Mouse (Mus musculus) hindbrain, embryonic 11.5 days (tissue): ENCODE results near the gene Cd72. TPM values are rescaled to one million over a fixed set of nuclear protein-coding genes. Genes with fewer than 3 reads are reported as not detected.
A peak's percentile ranks its signal among the peaks of the same experiment; 100 is the strongest.

ENCODE experiments used
- ATAC-seq: fragments of 200-750 bp; cut with Nextera tagmentation; 2 replicates; pipeline ENCODE4 v1.8.0; 2017; ENCODE audit warnings: mild to moderate bottlenecking, moderate TSS enrichment, moderate library complexity; ENCODE audit not compliant: low FRiP score
- DNase-seq: peaks from one replicate; pipeline ENCODE4 v3.0.0-alpha.2; 2015; ENCODE audit warnings: low spot score
- H3K27ac ChIP-seq: fragments of 300-500 bp; sonication (generic); 2 replicates; pipeline ENCODE4 v1.5.1; 2014; ENCODE audit warnings: mild to moderate bottlenecking, low read depth, low read length
- H3K27me3 ChIP-seq: fragments of 300-500 bp; sonication (generic); 2 replicates; pipeline ENCODE4 v1.6.1; 2014; ENCODE audit warnings: mild to moderate bottlenecking, low read length, moderate library complexity, mixed read lengths; ENCODE audit not compliant: control insufficient read depth, insufficient read depth
- H3K36me3 ChIP-seq: fragments of 300-500 bp; sonication (generic); 2 replicates; pipeline ENCODE4 v1.6.1; 2014; ENCODE audit warnings: mild to moderate bottlenecking, low read length, moderate library complexity, mixed read lengths; ENCODE audit not compliant: control insufficient read depth, insufficient read depth
- H3K4me1 ChIP-seq: fragments of 300-500 bp; sonication (generic); replicated peaks from 2 replicates; pipeline ENCODE4 v1.6.1; 2014; ENCODE audit warnings: low read length, mixed read lengths; ENCODE audit not compliant: control insufficient read depth, insufficient read depth
- H3K4me2 ChIP-seq: fragments of 300-500 bp; sonication (generic); replicated peaks from 2 replicates; pipeline ENCODE4 v1.6.1; 2014; ENCODE audit warnings: mild to moderate bottlenecking, low read depth, low read length
- H3K4me3 ChIP-seq: fragments of 300-500 bp; sonication (generic); 2 replicates; pipeline ENCODE4 v1.5.1; 2014; ENCODE audit warnings: low read depth, low read length
- H3K9ac ChIP-seq: fragments of 300-500 bp; sonication (generic); 2 replicates; pipeline ENCODE4 v1.6.1; 2014; ENCODE audit warnings: low read depth, low read length
- H3K9me3 ChIP-seq: fragments of 300-500 bp; sonication (generic); 2 replicates; pipeline ENCODE4 v1.6.1; 2016; ENCODE audit warnings: low read length; ENCODE audit not compliant: control insufficient read depth
- WGBS: fragments of 180-500 bp; shearing (Covaris S2); extraction: QIAGEN DNeasy Blood & Tissue Kit; methylation state at CpG from one replicate; pipeline ENCODE4 v1.1.7; 2014; 5-methylcytosine and 5-hydroxymethylcytosine counted together
- polyA plus RNA-seq: library from polyadenylated mRNA; unstranded; fragments of >200 nt; fragmentation: Nextera tagmentation; extraction: Ambion mirVana; gene quantifications from 2 replicates; pipeline ENCODE4 v1.2.1, GENCODE M21; 2014

Cd72 gene
- polyA plus RNA-seq, 1 experiment from 2014 or later, result 3.7 TPM

DNA sequence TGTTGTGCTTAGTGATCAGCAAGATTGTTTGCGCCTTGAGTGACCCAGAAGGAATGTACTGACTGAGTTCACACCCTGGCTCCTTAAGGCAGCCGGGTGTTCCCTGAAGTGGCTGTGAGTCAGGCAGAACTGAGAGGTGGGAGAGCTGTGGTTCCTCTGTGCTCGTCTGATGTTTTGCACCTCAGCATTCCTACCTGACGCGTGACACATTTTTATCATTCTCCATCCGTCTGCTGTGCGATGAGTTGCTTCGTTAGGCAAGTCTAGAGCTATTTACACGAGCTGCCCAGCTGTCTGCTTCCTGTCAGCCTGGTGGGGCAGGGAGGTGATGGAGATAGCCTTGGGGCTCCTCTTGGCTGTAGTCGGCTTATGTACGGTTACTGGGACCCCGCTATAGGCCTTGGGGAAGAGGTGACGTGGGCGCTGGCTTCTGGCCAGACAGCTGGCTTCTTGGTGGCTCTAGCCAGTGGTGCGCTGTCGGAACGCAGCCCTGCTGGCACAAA is 55.5 kb downstream of the Cd72 start:
- H3K4me1 ChIP-seq, result no peaks in the 10 kb centered on the region
- 62% methylated on average over 17 of the region's 17 CpGs for whole genome bisulfite sequencing
- H3K27ac ChIP-seq, result peak overlapping the region; percentile 51; the same call in 1 of the 2 replicates
- ATAC-seq (no peak), DNase-seq (no peak)
- no peaks in the 10 kb centered on the region for H3K9me3 ChIP-seq
- no peaks in the 10 kb centered on the region for H3K36me3 ChIP-seq
- H3K4me2 ChIP-seq, result no peak overlapping the region
- H3K9ac ChIP-seq, result no peak overlapping the region
- H3K4me3 ChIP-seq, result no peak overlapping the region
- H3K27me3 ChIP-seq, result no peaks in the 10 kb centered on the region

DNA sequence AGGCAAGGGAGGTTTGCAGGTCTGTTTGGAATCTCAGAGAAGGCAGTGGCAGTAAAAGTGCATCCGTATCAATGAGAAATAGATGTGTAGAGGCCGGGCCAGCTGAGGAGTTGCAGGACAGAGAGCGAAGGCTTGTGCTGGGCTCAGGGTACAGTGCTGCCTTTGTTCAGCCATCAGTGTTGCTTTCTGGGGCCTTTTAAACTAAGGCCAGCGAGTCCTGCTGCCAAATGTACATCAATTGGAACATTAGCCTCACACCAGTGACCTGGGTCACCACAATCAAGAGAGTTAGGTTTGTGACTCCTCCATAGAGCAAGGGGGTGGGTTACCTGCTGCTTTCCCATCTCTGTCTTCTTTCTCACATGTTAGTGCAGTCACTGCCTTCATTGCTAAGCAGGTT is 56.4 kb downstream of the Cd72 start:
- H3K4me2 ChIP-seq, result no peak overlapping the region
- H3K4me3 ChIP-seq, result no peak overlapping the region
- 75% methylated on average over 4 of the region's 4 CpGs for WGBS
- H3K27me3 ChIP-seq, result no peaks in the 10 kb centered on the region
- ATAC-seq (no peak), DNase-seq (no peak)
- no peak overlapping the region for H3K9ac ChIP-seq
- no peaks in the 10 kb centered on the region for H3K36me3 ChIP-seq
- no peaks in the 10 kb centered on the region for H3K4me1 ChIP-seq
- no peaks in the 10 kb centered on the region for H3K9me3 ChIP-seq
- no peak overlapping the region for H3K27ac ChIP-seq

Other genes starting within 250 kb of the Cd72 start
- gene Atp8b5, start 187.5 kb downstream of the Cd72 start, polyA plus RNA-seq, result 0.17 and 0.23 TPM in 2 replicates
- 15.8 and 19.1 TPM in 2 replicates for gene Rusc2, start 72.6 kb downstream of the Cd72 start, polyA plus RNA-seq
- 0.26 and 0.70 TPM in 2 replicates for gene Fam166b, start 25.5 kb downstream of the Cd72 start, polyA plus RNA-seq
- gene Tesk1, start 12.7 kb downstream of the Cd72 start, polyA plus RNA-seq, result 9.1 and 10.1 TPM in 2 replicates
- gene Sit1, start 29.1 kb upstream of the Cd72 start, polyA plus RNA-seq, result not detected in 2 replicates
- gene Ccdc107, start 38.3 kb upstream of the Cd72 start, polyA plus RNA-seq, result 49.1 and 55.4 TPM in 2 replicates
- 34.8 and 37.6 TPM in 2 replicates for gene Arhgef39, start 45.1 kb upstream of the Cd72 start, polyA plus RNA-seq
- 0.64 and 0.79 TPM in 2 replicates for gene Car9, start 52.3 kb upstream of the Cd72 start, polyA plus RNA-seq
- 63.7 and 67.2 TPM in 2 replicates for gene Tpm2, start 69.1 kb upstream of the Cd72 start, polyA plus RNA-seq
- 60.3 and 64.7 TPM in 2 replicates for gene Creb3, start 107.7 kb upstream of the Cd72 start, polyA plus RNA-seq
- 49.7 and 60.4 TPM in 2 replicates for gene Tln1, start 108.1 kb upstream of the Cd72 start, polyA plus RNA-seq
- 26.5 and 41.1 TPM in 2 replicates for gene Rgp1, start 124.1 kb upstream of the Cd72 start, polyA plus RNA-seq
- gene Gba2, start 124.2 kb upstream of the Cd72 start, polyA plus RNA-seq, result 25.4 and 27.4 TPM in 2 replicates
- 0.56 and 1.1 TPM in 2 replicates for gene Msmp, start 129.9 kb upstream of the Cd72 start, polyA plus RNA-seq
- gene Npr2, start 177.3 kb upstream of the Cd72 start, polyA plus RNA-seq, result 19.9 and 25.5 TPM in 2 replicates
- 5.7 and 6.5 TPM in 2 replicates for gene Spag8, start 199.0 kb upstream of the Cd72 start, polyA plus RNA-seq
- 69.9 and 70.2 TPM in 2 replicates for gene Hint2, start 201.8 kb upstream of the Cd72 start, polyA plus RNA-seq
- gene Tmem8b, start 214.3 kb upstream of the Cd72 start, polyA plus RNA-seq, result 5.7 and 7.2 TPM in 2 replicates
- gene Fam221b, start 214.5 kb upstream of the Cd72 start, polyA plus RNA-seq, result 2.2 and 2.4 TPM in 2 replicates
- not detected in 2 replicates for gene Olfr70, start 246.2 kb upstream of the Cd72 start, polyA plus RNA-seq